Mouse (Mus musculus) midbrain, embryonic 16.5 days (tissue): ENCODE data around the gene Adprm. TPM values are rescaled to one million over a fixed set of nuclear protein-coding genes. Genes with fewer than 3 reads are reported as not detected.

Experiments
- ATAC-seq: fragments of 200-750 bp; cut with Nextera tagmentation; 2 replicates; pipeline ENCODE4 v1.8.0; 2017; ENCODE audit warnings: moderate TSS enrichment
- H3K27ac ChIP-seq: fragments of 300-500 bp; sonication (generic); 2 replicates; pipeline ENCODE4 v1.5.1; 2014; ENCODE audit warnings: mild to moderate bottlenecking, low read length, mixed read lengths
- H3K27me3 ChIP-seq: fragments of 300-500 bp; sonication (generic); 2 replicates; pipeline ENCODE4 v1.6.1; 2014; ENCODE audit warnings: low read depth, low read length, mixed read lengths; ENCODE audit not compliant: control insufficient read depth, insufficient read depth
- H3K36me3 ChIP-seq: fragments of 300-500 bp; sonication (generic); 2 replicates; pipeline ENCODE4 v1.6.1; 2014; ENCODE audit warnings: mild to moderate bottlenecking, low read length, moderate library complexity, mixed read lengths; ENCODE audit not compliant: control insufficient read depth, insufficient read depth
- H3K4me1 ChIP-seq: fragments of 300-500 bp; sonication (generic); 2 replicates; pipeline ENCODE4 v1.6.1; 2014; ENCODE audit warnings: mild to moderate bottlenecking, low read length, mixed read lengths; ENCODE audit not compliant: control insufficient read depth, insufficient read depth
- H3K4me2 ChIP-seq: fragments of 300-500 bp; sonication (generic); 2 replicates; pipeline ENCODE4 v1.6.1; 2014; ENCODE audit warnings: mild to moderate bottlenecking, low read length, mixed read lengths
- H3K4me3 ChIP-seq: fragments of 300-500 bp; sonication (generic); 2 replicates; pipeline ENCODE4 v1.5.1; 2014; ENCODE audit warnings: low read depth, mild to moderate bottlenecking, low read length, moderate library complexity, mixed read lengths
- H3K9ac ChIP-seq: fragments of 300-500 bp; sonication (generic); 2 replicates; pipeline ENCODE4 v1.6.1; 2014; ENCODE audit warnings: low read depth, low read length, mixed read lengths
- H3K9me3 ChIP-seq: fragments of 300-500 bp; sonication (generic); replicated peaks from 2 replicates; pipeline ENCODE4 v1.6.1; 2014; ENCODE audit warnings: mild to moderate bottlenecking, low read length, mixed read lengths; ENCODE audit not compliant: control insufficient read depth, poor library complexity, severe bottlenecking
- WGBS: fragments of 180-500 bp; shearing (Covaris S2); extraction: QIAGEN DNeasy Blood & Tissue Kit; methylation state at CpG from one replicate; pipeline ENCODE4 v1.1.7; 2014; 5-methylcytosine and 5-hydroxymethylcytosine counted together
- polyA plus RNA-seq: library from polyadenylated mRNA; unstranded; fragments of >200 nt; fragmentation: Nextera tagmentation; extraction: Ambion mirVana; gene quantifications from 2 replicates; pipeline ENCODE4 v1.2.1, GENCODE M21; 2015

Adprm gene
- polyA plus RNA-seq, 1 experiment from 2014 or later, result 28.2 TPM

DNA sequence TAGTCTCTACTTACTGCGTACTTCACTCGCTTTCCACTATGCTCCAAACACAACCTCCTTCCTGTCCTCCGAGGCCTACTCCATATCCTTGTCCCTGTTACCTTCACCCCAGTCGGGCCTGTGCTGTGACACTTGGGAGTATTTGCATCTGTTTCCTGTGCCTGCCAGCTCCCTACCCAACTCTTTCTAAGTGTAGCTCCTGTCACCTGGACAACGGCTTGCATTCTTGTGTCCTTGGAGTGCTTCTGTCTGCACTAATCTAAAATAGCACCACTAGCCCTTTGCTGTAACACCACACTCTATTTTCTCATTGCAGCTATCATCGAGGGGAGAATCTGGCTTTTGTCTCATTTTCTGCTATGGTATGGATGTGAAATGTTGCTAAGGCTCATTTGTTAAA is 11.9 kb downstream of the Adprm start:
- no peaks in the 10 kb centered on the region for H3K27me3 ChIP-seq
- no peak overlapping the region for H3K27ac ChIP-seq
- H3K36me3 ChIP-seq, result peaks cover 19% of the 10 kb centered on the region
- 98% methylated on average over 6 of the region's 6 CpGs for WGBS
- no peaks in the 10 kb centered on the region for H3K9me3 ChIP-seq
- no peak overlapping the region for H3K4me2 ChIP-seq
- no peaks in the 10 kb centered on the region for H3K4me1 ChIP-seq
- H3K4me3 ChIP-seq, result no peak overlapping the region
- no peak for ATAC-seq
- no peak overlapping the region for H3K9ac ChIP-seq

DNA sequence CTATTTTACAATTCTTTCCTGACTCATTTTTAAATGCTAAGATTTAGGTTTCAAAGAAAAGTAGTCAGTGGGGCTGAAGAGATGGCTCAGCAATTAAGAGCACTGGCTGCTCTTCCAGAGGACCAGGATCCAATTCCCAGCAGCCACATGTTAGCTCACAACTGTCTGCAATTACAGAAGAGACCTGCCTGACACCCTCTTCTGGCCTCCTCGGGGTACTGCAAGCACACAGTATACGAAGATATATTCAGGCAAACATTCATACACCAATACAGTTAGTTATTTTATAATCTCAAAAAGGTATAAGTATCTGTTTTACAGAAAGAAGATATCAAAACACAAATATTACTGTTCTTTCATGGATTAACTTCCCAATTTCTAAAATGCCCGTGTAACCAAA is 12.6 kb downstream of the Adprm start:
- no peak overlapping the region for H3K4me2 ChIP-seq
- ATAC-seq, result no peak

DNA sequence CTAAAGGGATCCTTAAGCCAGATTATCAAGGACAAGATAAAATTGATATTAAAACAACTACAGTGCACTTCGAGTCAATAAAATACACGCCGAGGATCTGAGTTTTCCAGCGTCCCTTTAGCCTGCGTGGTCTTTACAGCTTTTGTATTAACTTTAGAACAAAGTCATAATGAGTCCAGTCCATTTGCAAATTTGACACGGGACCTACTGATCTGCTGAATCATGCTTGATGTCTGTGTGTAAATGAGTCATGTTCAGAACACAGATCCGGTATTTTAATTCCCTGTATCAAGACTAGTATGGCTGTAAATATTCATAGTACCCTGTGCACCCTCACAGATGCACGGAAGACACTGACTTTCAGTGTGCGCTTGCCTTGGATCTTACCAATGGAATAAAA is 15.5 kb downstream of the Adprm start:
- Histone ChIP-seq H3K9me3 (no peaks in the 10 kb centered on the region), H3K27me3 (no peaks in the 10 kb centered on the region), H3K36me3 (peaks cover 19% of the 10 kb centered on the region), H3K4me2 (no peak overlapping the region), H3K9ac (no peak overlapping the region), H3K4me1 (no peaks in the 10 kb centered on the region), H3K4me3 (no peak overlapping the region), H3K27ac (no peak overlapping the region)
- WGBS, result 95% methylated on average over 9 of the region's 9 CpGs
- no peak for ATAC-seq

More for the DNA sequence above, 12.6 kb downstream of the Adprm start:
- Histone ChIP-seq H3K4me3 (no peak overlapping the region), H3K9me3 (no peaks in the 10 kb centered on the region), H3K4me1 (no peaks in the 10 kb centered on the region), H3K36me3 (peaks cover 19% of the 10 kb centered on the region), H3K9ac (no peak overlapping the region), H3K27ac (no peak overlapping the region), H3K27me3 (no peaks in the 10 kb centered on the region)
- whole genome bisulfite sequencing, result 93% methylated on average over 3 of the region's 3 CpGs

DNA sequence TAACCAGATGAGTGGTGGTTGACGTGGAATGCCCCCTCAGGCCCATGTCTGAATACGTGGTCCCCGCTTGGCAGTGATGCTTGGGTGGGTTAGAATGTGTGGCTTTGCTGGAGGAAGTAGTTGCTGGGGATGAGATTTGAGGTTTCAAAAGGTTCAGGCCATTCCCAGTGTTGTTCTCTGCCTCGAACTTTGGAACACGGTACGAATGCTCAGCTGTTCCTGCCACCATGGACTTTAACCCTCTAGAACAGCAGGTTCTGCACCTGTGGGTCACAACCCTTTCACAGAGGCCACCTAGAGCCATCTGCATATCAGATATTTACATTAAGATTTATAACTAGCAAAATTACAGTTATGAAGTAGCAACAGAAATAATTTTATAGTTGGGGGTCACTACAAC is 16.2 kb downstream of the Adprm start:
- Histone ChIP-seq H3K4me2 (no peak overlapping the region), H3K27me3 (no peaks in the 10 kb centered on the region), H3K9ac (no peak overlapping the region), H3K27ac (no peak overlapping the region), H3K9me3 (no peaks in the 10 kb centered on the region), H3K4me3 (no peak overlapping the region), H3K4me1 (no peaks in the 10 kb centered on the region), H3K36me3 (peaks cover 19% of the 10 kb centered on the region)
- no peak for ATAC-seq
- WGBS, result 93% methylated on average over 6 of the region's 6 CpGs

DNA sequence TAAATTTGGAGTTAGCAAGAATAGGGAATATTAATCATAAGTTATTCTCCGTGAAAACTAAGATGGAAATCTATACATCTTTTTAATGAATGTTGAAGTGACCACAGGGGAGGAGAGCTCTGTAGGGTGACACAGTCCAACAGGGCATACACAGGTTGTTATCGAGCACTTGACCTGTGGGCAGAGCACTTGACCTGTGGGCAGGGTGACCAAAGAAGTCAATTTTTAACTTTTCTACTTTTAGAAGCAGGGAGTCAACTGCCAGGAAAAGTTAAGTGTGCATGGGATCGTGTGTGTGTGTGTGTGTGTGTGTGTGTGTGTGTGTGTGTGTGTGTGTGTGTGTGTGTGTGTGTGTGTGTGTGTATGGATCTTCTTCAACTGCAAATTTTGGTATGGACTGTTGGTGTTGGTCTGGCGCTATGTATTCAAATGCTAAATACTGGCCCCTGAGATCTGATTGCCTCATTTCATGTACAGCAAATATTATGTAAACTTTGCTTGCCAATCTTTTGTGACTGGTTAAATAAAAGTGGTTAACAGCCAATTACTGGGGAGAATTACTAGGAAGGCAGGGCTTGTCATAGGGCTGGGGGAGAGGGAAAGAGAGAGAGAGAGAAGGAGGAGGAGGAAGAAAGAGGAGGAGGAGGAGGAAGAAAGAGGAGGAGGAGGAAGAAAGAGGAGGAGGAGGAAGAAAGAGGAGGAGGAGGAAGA is 17.5 kb downstream of the Adprm start:
- no peak overlapping the region for H3K9ac ChIP-seq
- H3K4me3 ChIP-seq, result no peak overlapping the region
- no peaks in the 10 kb centered on the region for H3K27me3 ChIP-seq
- peaks cover 10% of the 10 kb centered on the region for H3K36me3 ChIP-seq
- H3K4me1 ChIP-seq, result no peaks in the 10 kb centered on the region
- no peak overlapping the region for H3K27ac ChIP-seq
- H3K4me2 ChIP-seq, result no peak overlapping the region
- 82% methylated on average over 4 of the region's 4 CpGs for WGBS
- no peaks in the 10 kb centered on the region for H3K9me3 ChIP-seq
- no peak for ATAC-seq

DNA sequence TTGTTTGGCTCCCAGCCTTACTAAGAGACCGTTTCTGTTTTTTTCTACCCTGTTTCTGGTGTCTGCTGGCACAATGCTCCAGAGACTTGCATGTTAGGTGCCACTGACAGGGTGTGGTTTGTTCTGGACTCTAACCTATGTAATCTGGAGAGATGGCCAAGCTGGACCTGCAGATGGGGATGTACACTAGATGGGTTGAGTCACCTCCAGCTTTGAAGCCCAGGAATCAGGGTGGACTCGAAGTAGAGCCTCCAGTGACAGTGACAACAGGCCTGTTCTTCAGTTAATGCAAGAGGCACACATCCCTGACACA is 20.8 kb downstream of the Adprm start:
- H3K4me1 ChIP-seq, result no peaks in the 10 kb centered on the region
- no peak for ATAC-seq
- WGBS, result 72% methylated on average over 2 of the region's 2 CpGs
- no peak overlapping the region for H3K27ac ChIP-seq
- H3K27me3 ChIP-seq, result no peaks in the 10 kb centered on the region; the same call in 1 of the 2 replicates
- H3K9me3 ChIP-seq, result no peaks in the 10 kb centered on the region
- H3K4me3 ChIP-seq, result no peak overlapping the region
- H3K36me3 ChIP-seq, result no peaks in the 10 kb centered on the region
- H3K4me2 ChIP-seq, result no peak overlapping the region
- H3K9ac ChIP-seq, result no peak overlapping the region

DNA sequence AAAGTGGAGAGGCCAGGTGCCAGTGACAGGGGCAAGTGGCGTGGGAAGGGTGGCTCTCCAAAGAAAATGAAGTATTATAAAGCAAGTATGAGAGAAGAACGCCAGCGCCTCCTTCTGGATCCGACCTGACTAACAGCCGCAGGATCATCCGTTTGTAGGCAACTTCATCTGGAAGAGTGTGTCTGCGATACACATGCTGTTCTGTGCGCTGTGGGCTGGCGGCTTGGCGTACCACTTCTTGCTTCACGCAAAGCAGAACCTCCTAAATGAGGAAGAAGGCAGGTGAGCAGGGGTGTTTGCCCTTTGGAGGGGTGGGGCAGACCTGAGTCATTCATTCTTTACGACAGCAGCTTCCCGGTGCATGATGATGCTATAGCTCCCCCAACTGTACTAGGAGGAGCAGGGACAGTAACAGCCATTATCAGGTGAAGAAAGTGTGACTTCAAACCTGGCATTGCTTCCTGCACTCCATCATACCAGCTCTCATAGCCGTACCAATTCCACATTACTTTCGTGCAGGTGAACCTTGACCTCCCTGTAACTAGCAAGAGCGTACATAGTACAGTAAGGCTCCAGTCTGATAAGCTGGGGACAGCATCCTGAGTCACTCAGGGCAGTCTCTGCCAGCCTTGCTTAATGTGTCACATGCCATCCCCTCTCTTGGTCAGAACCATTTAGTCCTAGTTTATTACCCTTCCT is 21.3 kb downstream of the Adprm start:
- H3K27me3 ChIP-seq, result no peaks in the 10 kb centered on the region; the same call in 1 of the 2 replicates
- H3K4me1 ChIP-seq, result no peaks in the 10 kb centered on the region
- no peaks in the 10 kb centered on the region for H3K9me3 ChIP-seq
- no peak overlapping the region for H3K4me3 ChIP-seq
- H3K27ac ChIP-seq, result no peak overlapping the region
- no peak overlapping the region for H3K9ac ChIP-seq
- ATAC-seq, result no peak
- H3K4me2 ChIP-seq, result no peak overlapping the region
- WGBS, result 61% methylated on average over 16 of the region's 16 CpGs
- H3K36me3 ChIP-seq, result no peaks in the 10 kb centered on the region

DNA sequence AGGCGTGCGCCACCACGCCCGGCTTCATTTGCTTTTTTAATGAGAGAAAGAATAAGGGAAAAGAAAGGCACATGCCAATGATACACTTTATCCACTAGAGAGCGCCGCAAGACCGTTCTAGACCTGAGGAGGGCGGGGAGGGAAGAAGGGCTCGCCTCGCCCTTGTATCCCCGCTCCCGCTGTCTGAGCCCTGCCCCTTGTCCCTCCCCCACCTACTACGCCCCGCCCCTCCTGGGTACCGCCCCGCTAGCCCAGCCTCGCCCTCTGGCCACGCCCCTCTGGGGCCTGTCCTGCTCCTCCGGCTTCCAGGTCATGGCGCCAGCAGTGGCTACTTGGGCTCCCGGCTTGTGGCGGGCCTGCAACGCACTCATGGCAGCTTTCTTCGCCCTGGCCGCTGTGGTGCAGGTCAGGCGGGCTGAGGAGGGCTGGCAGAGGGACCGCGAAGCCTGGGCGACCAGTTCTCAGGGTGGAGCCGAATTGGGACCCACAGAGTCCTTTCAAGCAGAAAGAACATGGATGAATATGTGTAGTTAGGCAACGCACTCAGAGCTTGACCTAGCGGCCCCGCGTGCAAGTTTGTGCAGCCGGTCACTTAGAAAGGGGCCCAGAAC is 27.4 kb downstream of the Adprm start, which contains the start of gene Tmem220:
Tmem220 (plus strand) TSS at position 288 of the 611 bp plus-strand sequence.
- peak; percentile 93 for ATAC-seq
- no peak within 1 kb of the TSS for H3K27ac ChIP-seq
- WGBS, result 1% methylated on average over 35 of the region's 35 CpGs
- no peaks in the 10 kb centered on the region for H3K9me3 ChIP-seq
- peak within 1 kb of the TSS; percentile 40 for H3K4me3 ChIP-seq
- no peaks in the 10 kb centered on the region for H3K36me3 ChIP-seq
- peak within 1 kb of the TSS; percentile 61 for H3K4me2 ChIP-seq
- H3K4me1 ChIP-seq, result peaks cover 9% of the 10 kb centered on the region
- no peaks in the 10 kb centered on the region; the same call in 1 of the 2 replicates for H3K27me3 ChIP-seq
- H3K9ac ChIP-seq, result peak within 1 kb of the TSS; percentile 55; the same call in 1 of the 2 replicates

DNA sequence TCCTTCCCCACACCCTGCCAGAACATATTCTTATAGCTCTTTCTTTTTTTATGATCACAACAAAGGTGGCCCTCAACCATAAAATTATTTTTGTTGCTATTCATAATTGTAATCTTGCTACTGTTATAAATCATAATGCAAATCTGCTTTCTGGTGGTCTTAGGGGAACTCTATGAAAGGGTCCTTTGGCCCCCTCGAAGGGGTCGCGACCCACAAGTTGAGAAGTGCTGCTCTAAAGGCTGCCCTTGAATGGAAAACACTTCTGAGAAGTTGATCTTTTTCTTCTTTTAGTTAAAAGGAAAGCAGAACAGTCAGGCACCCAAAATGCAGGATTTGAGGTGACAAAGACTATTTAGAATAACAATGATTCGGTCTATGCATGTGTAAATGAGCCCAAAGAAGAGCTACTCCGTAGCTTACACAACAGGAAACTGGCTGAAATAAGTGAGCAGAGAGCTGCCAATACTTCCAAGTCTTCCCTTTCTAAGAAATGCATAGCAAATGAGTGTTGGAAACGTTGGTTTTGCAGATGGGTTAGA is 28.5 kb downstream of the Adprm start:
- Histone ChIP-seq H3K9ac (no peak overlapping the region), H3K4me1 (peaks cover 9% of the 10 kb centered on the region), H3K27ac (no peak overlapping the region), H3K9me3 (no peaks in the 10 kb centered on the region), H3K36me3 (no peaks in the 10 kb centered on the region), H3K4me3 (no peak overlapping the region), H3K4me2 (no peak overlapping the region), H3K27me3 (no peaks in the 10 kb centered on the region; the same call in 1 of the 2 replicates)
- ATAC-seq, result no peak
- WGBS, result 13% methylated on average over 6 of the region's 6 CpGs
